Mouse (Mus musculus) embryonic facial prominence, embryonic 11.5 days (tissue): ENCODE measurements at regions not wholly inside any gene's neighbourhood (a gene's known extent, or its start where the extent isn't known, plus 50 kb on each side); places are given as distances from the start of the nearest gene placed in this dataset.

Source experiments
- ATAC-seq: fragments of 200-750 bp; cut with Nextera tagmentation; replicated peaks from 2 replicates; pipeline ENCODE4 v1.8.0; 2017; ENCODE audit warnings: low read depth; ENCODE audit not compliant: insufficient number of reproducible peaks, low FRiP score, low TSS enrichment
- DNase-seq: peaks from one replicate; pipeline ENCODE4 v3.0.0-alpha.2; 2015; ENCODE audit warnings: low spot score
- H3K27ac ChIP-seq: fragments of 300-500 bp; sonication (generic); replicated peaks from 2 replicates; pipeline ENCODE4 v1.5.1; 2014; ENCODE audit warnings: mild to moderate bottlenecking, low read depth, low read length, control low read depth
- H3K27me3 ChIP-seq: fragments of 300-500 bp; sonication (generic); 2 replicates; pipeline ENCODE4 v1.6.1; 2014; ENCODE audit warnings: mild to moderate bottlenecking, low read length, moderate library complexity, mixed read lengths; ENCODE audit not compliant: control insufficient read depth, insufficient read depth
- H3K36me3 ChIP-seq: fragments of 300-500 bp; sonication (generic); replicated peaks from 2 replicates; pipeline ENCODE4 v1.6.1; 2014; ENCODE audit warnings: low read depth, mild to moderate bottlenecking, low read length, moderate library complexity, mixed read lengths; ENCODE audit not compliant: control insufficient read depth, insufficient read depth
- H3K4me1 ChIP-seq: fragments of 300-500 bp; sonication (generic); 2 replicates; pipeline ENCODE4 v1.6.1; 2014; ENCODE audit warnings: low read length, mixed read lengths; ENCODE audit not compliant: control insufficient read depth, insufficient read depth
- H3K4me2 ChIP-seq: fragments of 300-500 bp; sonication (generic); 2 replicates; pipeline ENCODE4 v1.6.1; 2014; ENCODE audit warnings: low read depth, mild to moderate bottlenecking, control low read depth, low read length, moderate library complexity
- H3K4me3 ChIP-seq: fragments of 300-500 bp; sonication (generic); 2 replicates; pipeline ENCODE4 v1.5.1; 2014; ENCODE audit warnings: low read depth, low read length, control low read depth
- H3K9ac ChIP-seq: fragments of 300-500 bp; sonication (generic); replicated peaks from 2 replicates; pipeline ENCODE4 v1.6.1; 2014; ENCODE audit warnings: mild to moderate bottlenecking, control low read depth, low read length
- H3K9me3 ChIP-seq: fragments of 300-500 bp; sonication (generic); replicated peaks from 2 replicates; pipeline ENCODE4 v1.6.1; 2016; ENCODE audit warnings: mild to moderate bottlenecking, low read length, inconsistent platforms, mixed read lengths; ENCODE audit not compliant: control insufficient read depth
- WGBS: fragments of 180-500 bp; shearing (Covaris S2); extraction: QIAGEN DNeasy Blood & Tissue Kit; methylation state at CpG from one replicate; pipeline ENCODE4 v1.1.7; 2014; 5-methylcytosine and 5-hydroxymethylcytosine counted together

- DNase-seq = peak; percentile 64
- Histone ChIP-seq H3K4me2 (no peak overlapping the region), H3K9ac (no peak overlapping the region), H3K27me3 (no peaks in the 10 kb centered on the region), H3K36me3 (no peaks in the 10 kb centered on the region), H3K27ac (no peak overlapping the region), H3K9me3 (no peaks in the 10 kb centered on the region), H3K4me3 (no peak overlapping the region), H3K4me1 (no peaks in the 10 kb centered on the region)
- no peak for ATAC-seq
- 53% methylated on average over 5 of the region's 5 CpGs for WGBS
These were observed 55.3 kb downstream of the Tril start for GRCm38 (mm10) chr6:53765302-53765701.

- no peaks in the 10 kb centered on the region for H3K36me3 ChIP-seq
- no peaks in the 10 kb centered on the region for H3K4me1 ChIP-seq
- no peak overlapping the region for H3K4me2 ChIP-seq
- ATAC-seq = no peak
- no peak overlapping the region for H3K27ac ChIP-seq
- 48% methylated on average over 9 of the region's 9 CpGs for WGBS
- peak; percentile 63 for DNase-seq
- H3K9me3 ChIP-seq = no peaks in the 10 kb centered on the region
- no peak overlapping the region for H3K4me3 ChIP-seq
- no peak overlapping the region for H3K9ac ChIP-seq
- no peaks in the 10 kb centered on the region for H3K27me3 ChIP-seq
These were observed 58.0 kb downstream of the Tril start for GRCm38 (mm10) chr6:53762586-53762985.

GRCm38 (mm10) chr6:53760651-53761058 lies 60.0 kb downstream of the Tril start:
- H3K36me3 ChIP-seq = no peaks in the 10 kb centered on the region
- no peak overlapping the region for H3K27ac ChIP-seq
- H3K4me1 ChIP-seq = no peaks in the 10 kb centered on the region
- H3K9ac ChIP-seq = no peak overlapping the region
- no peak for ATAC-seq
- no peak overlapping the region for H3K4me3 ChIP-seq
- peak; percentile 28 for DNase-seq
- no peak overlapping the region for H3K4me2 ChIP-seq
- 23% methylated on average over 6 of the region's 6 CpGs for WGBS
- H3K9me3 ChIP-seq = no peaks in the 10 kb centered on the region
- H3K27me3 ChIP-seq = no peaks in the 10 kb centered on the region

GRCm38 (mm10) chr6:53759686-53760306 lies 60.8 kb downstream of the Tril start:
- Histone ChIP-seq H3K4me2 (no peak overlapping the region), H3K4me3 (no peak overlapping the region), H3K9me3 (no peaks in the 10 kb centered on the region), H3K9ac (no peak overlapping the region), H3K27me3 (no peaks in the 10 kb centered on the region), H3K27ac (no peak overlapping the region), H3K36me3 (no peaks in the 10 kb centered on the region), H3K4me1 (no peaks in the 10 kb centered on the region)
- DNase-seq (no peak), ATAC-seq (no peak)
- 57% methylated on average over 3 of the region's 3 CpGs for WGBS

- no peak for DNase-seq
These were observed 66.3 kb downstream of the Tril start for GRCm38 (mm10) chr6:53754366-53754765.

GRCm38 (mm10) chr6:53750539-53750938 lies 70.1 kb downstream of the Tril start:
- no peak for DNase-seq

More at GRCm38 (mm10) chr6:53754366-53754765, 66.3 kb downstream of the Tril start:
- H3K9me3 ChIP-seq = no peaks in the 10 kb centered on the region
- no peaks in the 10 kb centered on the region for H3K36me3 ChIP-seq
- ATAC-seq = no peak
- no peak overlapping the region for H3K4me3 ChIP-seq
- no peak overlapping the region for H3K27ac ChIP-seq
- H3K9ac ChIP-seq = no peak overlapping the region
- H3K4me2 ChIP-seq = no peak overlapping the region
- H3K4me1 ChIP-seq = no peaks in the 10 kb centered on the region
- 91% methylated on average over 3 of the region's 3 CpGs for WGBS
- no peaks in the 10 kb centered on the region for H3K27me3 ChIP-seq

More at GRCm38 (mm10) chr6:53750539-53750938, 70.1 kb downstream of the Tril start:
- ATAC-seq = no peak
- H3K27me3 ChIP-seq = no peaks in the 10 kb centered on the region
- H3K9me3 ChIP-seq = no peaks in the 10 kb centered on the region
- no peaks in the 10 kb centered on the region for H3K36me3 ChIP-seq
- H3K4me2 ChIP-seq = no peak overlapping the region
- no peak overlapping the region for H3K27ac ChIP-seq
- H3K4me1 ChIP-seq = no peaks in the 10 kb centered on the region
- no peak overlapping the region for H3K9ac ChIP-seq
- 89% methylated on average over 6 of the region's 6 CpGs for whole genome bisulfite sequencing
- no peak overlapping the region for H3K4me3 ChIP-seq
